Mouse (Mus musculus) cerebellum, adult 11 months (tissue): ENCODE measurements around the gene Barhl1.
A peak's percentile ranks its signal among the peaks of the same experiment; 100 is the strongest.

ENCODE experiments used
- DNase-seq: peaks from one replicate; pipeline ENCODE4 v3.0.0; 2022

The Barhl1 gene

GRCm38 (mm10) chr2:28911331-28912038, 5.0 kb downstream of the Barhl1 start:
- DNase-seq = no peak

- DNase-seq = no peak
Measured at GRCm38 (mm10) chr2:28910877-28911276, 5.6 kb downstream of the Barhl1 start.

- DNase-seq = no peak
Measured at GRCm38 (mm10) chr2:28909818-28910710, 6.4 kb downstream of the Barhl1 start.

GRCm38 (mm10) chr2:28909186-28909817, 7.2 kb downstream of the Barhl1 start:
- DNase-seq = no peak

GRCm38 (mm10) chr2:28908389-28909153, 7.9 kb downstream of the Barhl1 start:
- no peak for DNase-seq

GRCm38 (mm10) chr2:28907691-28908388, 8.6 kb downstream of the Barhl1 start:
- DNase-seq = no peak

- DNase-seq = no peak
Measured at GRCm38 (mm10) chr2:28905561-28905960, 10.9 kb downstream of the Barhl1 start.

GRCm38 (mm10) chr2:28904786-28905185, 11.7 kb downstream of the Barhl1 start:
- no peak for DNase-seq

- no peak for DNase-seq
Measured at GRCm38 (mm10) chr2:28903871-28904270, 12.6 kb downstream of the Barhl1 start.

GRCm38 (mm10) chr2:28902291-28902690, 14.2 kb downstream of the Barhl1 start:
- DNase-seq = no peak

- no peak for DNase-seq
Measured at GRCm38 (mm10) chr2:28897340-28897899, 19.0 kb downstream of the Barhl1 start.

- DNase-seq = no peak
Measured at GRCm38 (mm10) chr2:28895876-28896275, 20.6 kb downstream of the Barhl1 start.

- no peak for DNase-seq
Measured at GRCm38 (mm10) chr2:28893526-28893925, 22.9 kb downstream of the Barhl1 start.

- DNase-seq = no peak
Measured at GRCm38 (mm10) chr2:28892796-28893195, 23.7 kb downstream of the Barhl1 start.

- DNase-seq = no peak
Measured at GRCm38 (mm10) chr2:28884914-28885313, 31.6 kb downstream of the Barhl1 start.

GRCm38 (mm10) chr2:28882826-28883485, 33.5 kb downstream of the Barhl1 start:
- DNase-seq = no peak

GRCm38 (mm10) chr2:28882047-28882446, 34.4 kb downstream of the Barhl1 start:
- no peak for DNase-seq

- peak; percentile 18 for DNase-seq
Measured at GRCm38 (mm10) chr2:28881275-28881674, 35.2 kb downstream of the Barhl1 start.

GRCm38 (mm10) chr2:28875554-28875953, 40.9 kb downstream of the Barhl1 start:
- DNase-seq = no peak

- DNase-seq = peak; percentile 59
Measured at GRCm38 (mm10) chr2:28867495-28867894, 49.0 kb downstream of the Barhl1 start.

- no peak for DNase-seq
Measured at GRCm38 (mm10) chr2:28863857-28864256, 52.6 kb downstream of the Barhl1 start.
